Mouse (Mus musculus): Measurements from ENCODE around the gene Spata16. TPM values are rescaled to one million over a fixed set of nuclear protein-coding genes. Genes with fewer than 3 reads are reported as not detected.
A peak's percentile ranks its signal among the peaks of the same experiment; 100 is the strongest.

The Spata16 gene
- polyA plus RNA-seq, 1 experiment from 2014 or later = not detected

DNA sequence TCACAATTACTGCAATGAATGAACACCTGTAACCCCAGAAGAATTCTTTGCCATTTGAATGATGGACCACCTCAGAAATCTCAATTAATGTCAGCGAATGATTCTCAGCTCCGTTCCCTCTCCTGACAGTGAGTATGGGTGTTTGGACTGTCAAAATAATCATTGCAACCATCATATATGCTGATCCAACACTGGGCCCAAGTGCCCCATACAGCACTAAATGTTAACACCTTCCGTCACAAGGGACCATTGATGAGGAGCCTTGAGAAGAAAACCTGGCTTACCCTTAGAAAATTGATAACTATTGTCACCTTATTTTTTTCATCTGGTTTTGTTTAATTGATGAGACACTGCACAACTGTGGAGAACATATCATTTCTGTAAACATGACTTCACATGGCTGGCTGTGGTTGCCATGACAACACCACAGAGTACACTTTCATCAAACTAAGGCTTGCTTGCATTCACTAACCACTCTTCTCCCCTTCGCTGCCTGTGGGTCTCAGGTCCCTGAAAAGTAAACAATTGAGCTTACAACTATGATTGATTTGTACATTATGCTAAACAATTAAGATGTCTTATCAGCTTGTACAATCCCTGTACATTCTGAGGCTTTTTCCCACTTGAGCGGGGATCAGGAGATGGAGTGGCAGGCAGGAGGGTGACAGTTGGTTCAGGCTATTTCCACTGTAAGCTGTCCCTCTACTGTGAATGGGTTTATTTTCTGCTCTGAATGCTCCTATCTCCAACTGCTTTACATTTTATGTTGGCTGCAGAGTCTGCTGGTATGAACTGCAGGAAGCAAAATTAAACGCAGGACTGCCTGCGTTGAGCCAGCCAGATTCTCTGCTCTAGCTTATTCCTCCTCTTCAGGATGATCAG lies 189.8 kb downstream of the Spata16 start:
- H3K4me3 ChIP-seq (ENCODE audit: low read depth, low read length) = no peak overlapping the region
- DNase-seq = peak; percentile 24
- no peak overlapping the region for H3K4me2 ChIP-seq
- no peak; the same call in 1 of the 2 replicates for ATAC-seq (ENCODE audit: insufficient read depth)
- no peaks in the 10 kb centered on the region for H3K36me3 ChIP-seq (ENCODE audit: insufficient read depth)
- TF ChIP-seq CTCF (IDR thresholded peaks at IDR 0.05; ENCODE audit: low read depth) = no peak
- H3K27me3 ChIP-seq (ENCODE audit: insufficient read depth, low read length) = no peaks in the 10 kb centered on the region
- no peaks in the 10 kb centered on the region for H3K9me3 ChIP-seq (ENCODE audit: low read depth, low read length)
- no peak overlapping the region for H3K9ac ChIP-seq
- 46% methylated on average over 7 of the region's 7 CpGs for WGBS
- no peak overlapping the region for H3K27ac ChIP-seq (ENCODE audit: low read depth)
- no peaks in the 10 kb centered on the region for H3K4me1 ChIP-seq (ENCODE audit: insufficient read depth)

DNA sequence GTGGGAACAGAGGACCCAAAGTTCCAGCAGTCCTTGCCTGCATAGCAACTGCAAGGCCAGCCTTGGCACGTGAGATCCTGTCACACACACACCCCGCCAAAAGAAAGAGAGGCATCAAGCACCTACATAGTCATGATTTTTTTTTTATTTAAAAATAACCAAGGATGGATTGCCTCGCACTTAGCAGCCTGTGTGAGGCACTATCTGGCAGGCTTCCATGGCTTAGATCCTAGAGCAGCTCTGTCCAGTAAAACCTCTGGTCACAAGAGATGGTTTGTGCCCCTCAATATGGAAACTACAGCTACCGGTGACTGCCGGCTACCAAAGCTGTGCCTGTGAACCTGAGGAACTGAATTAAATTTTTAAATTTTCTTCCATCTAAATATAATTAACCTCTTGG lies 195.5 kb downstream of the Spata16 start:
- Histone ChIP-seq H3K27me3 (ENCODE audit: insufficient read depth, low read length) (no peaks in the 10 kb centered on the region), H3K4me3 (ENCODE audit: low read depth, low read length) (no peak overlapping the region), H3K4me2 (no peak overlapping the region), H3K9ac (no peak overlapping the region), H3K9me3 (ENCODE audit: low read depth, low read length) (no peaks in the 10 kb centered on the region), H3K27ac (ENCODE audit: low read depth) (no peak overlapping the region), H3K36me3 (ENCODE audit: insufficient read depth) (no peaks in the 10 kb centered on the region), H3K4me1 (ENCODE audit: insufficient read depth) (no peaks in the 10 kb centered on the region)
- DNase-seq (peak; percentile 40), ATAC-seq (ENCODE audit: insufficient read depth) (peak; percentile 54; the same call in 1 of the 2 replicates)
- WGBS = 66% methylated on average over 5 of the region's 5 CpGs
- no peak for TF ChIP-seq CTCF (IDR thresholded peaks at IDR 0.05; ENCODE audit: low read depth)

DNA sequence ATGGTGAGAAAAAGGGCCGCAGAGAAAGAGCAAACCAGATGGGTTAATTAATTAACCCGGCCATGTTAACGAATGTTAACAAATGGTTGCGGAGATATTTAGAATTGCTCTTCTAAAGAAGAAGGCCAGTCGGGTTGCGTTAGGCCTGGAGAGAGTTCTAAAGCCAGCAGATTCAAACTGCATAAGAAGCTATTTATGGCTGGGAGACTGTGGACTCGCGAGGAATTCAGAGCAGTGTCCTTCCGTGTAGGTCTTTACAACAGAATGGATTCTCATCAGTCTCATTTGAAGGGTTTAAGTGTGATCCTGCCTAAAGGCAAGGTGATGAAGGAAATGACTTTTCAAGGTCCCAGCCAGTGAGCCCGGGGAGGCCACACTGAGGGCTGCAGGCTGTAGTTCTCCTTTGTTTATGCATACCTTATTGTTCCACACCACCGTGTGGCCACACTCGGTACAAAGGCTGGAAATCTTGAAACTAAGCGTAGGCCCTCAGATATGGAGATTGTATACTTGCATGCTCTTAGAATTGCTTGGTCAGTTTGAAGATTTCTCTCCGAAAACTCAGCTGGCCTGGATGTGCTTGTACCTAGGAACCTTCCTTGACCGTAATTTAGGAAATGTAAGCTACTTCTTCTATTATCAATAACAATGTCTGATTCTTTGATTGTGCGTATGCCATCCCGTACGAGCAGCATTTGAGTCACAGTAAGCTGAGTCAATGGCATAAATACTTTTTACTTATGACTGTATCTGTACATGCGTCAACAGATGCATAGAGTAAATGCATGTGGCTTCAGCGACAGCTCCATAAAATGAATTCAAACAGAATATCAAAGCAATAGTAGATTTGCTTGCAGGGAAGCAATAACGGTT lies 197.0 kb downstream of the Spata16 start:
- ATAC-seq (ENCODE audit: insufficient read depth) = peak; percentile 82; the same call in 1 of the 2 replicates
- H3K9ac ChIP-seq = no peak overlapping the region

DNA sequence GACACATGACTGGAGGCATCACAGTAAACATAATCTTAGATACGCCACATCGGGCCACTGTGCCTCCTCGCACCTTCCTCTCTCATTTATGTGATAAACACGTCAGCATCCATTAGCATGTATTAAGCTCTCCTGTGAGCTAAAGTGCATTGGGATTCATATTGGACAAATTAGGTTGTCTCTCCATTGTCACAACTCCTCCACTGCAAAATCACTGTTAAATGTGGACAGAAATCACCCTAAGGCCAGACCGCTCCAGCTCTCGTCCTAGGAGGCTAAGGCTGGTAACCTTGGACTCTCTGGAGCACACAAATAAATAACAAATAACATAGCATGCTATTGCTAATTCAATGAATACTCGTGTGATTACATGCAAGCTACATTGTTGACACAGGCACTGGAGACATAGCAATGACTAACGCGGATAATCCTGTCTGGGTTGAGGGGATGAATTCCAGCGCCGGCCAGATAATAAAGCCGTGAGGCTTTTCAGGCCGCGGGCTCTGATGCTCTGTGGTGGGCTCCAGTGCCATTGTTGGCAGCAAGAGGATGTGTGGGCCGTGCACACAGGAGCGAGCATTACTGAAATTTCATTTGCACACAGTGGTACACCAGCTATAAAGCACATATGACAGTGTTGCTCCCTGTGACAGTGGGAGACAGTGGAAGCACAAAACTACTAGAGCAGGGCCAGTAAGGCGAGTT lies 197.8 kb downstream of the Spata16 start:
- DNase-seq (no peak), ATAC-seq (ENCODE audit: insufficient read depth) (no peak)
- no peaks in the 10 kb centered on the region for H3K4me1 ChIP-seq (ENCODE audit: insufficient read depth)
- no peaks in the 10 kb centered on the region for H3K27me3 ChIP-seq (ENCODE audit: insufficient read depth, low read length)
- 86% methylated on average over 17 of the region's 17 CpGs for WGBS
- H3K27ac ChIP-seq (ENCODE audit: low read depth) = no peak overlapping the region
- H3K9me3 ChIP-seq (ENCODE audit: low read depth, low read length) = no peaks in the 10 kb centered on the region
- no peaks in the 10 kb centered on the region for H3K36me3 ChIP-seq (ENCODE audit: insufficient read depth)
- no peak for TF ChIP-seq CTCF (IDR thresholded peaks at IDR 0.05; ENCODE audit: low read depth)
- H3K4me3 ChIP-seq (ENCODE audit: low read depth, low read length) = no peak overlapping the region
- H3K9ac ChIP-seq = no peak overlapping the region
- H3K4me2 ChIP-seq = no peak overlapping the region

More for the DNA sequence above, 197.0 kb downstream of the Spata16 start:
- Histone ChIP-seq H3K36me3 (ENCODE audit: insufficient read depth) (no peaks in the 10 kb centered on the region), H3K27me3 (ENCODE audit: insufficient read depth, low read length) (no peaks in the 10 kb centered on the region), H3K4me1 (ENCODE audit: insufficient read depth) (no peaks in the 10 kb centered on the region), H3K9me3 (ENCODE audit: low read depth, low read length) (no peaks in the 10 kb centered on the region), H3K4me2 (no peak overlapping the region), H3K4me3 (ENCODE audit: low read depth, low read length) (no peak overlapping the region), H3K27ac (ENCODE audit: low read depth) (no peak overlapping the region)
- 64% methylated on average over 21 of the region's 21 CpGs for WGBS
- peak; percentile 71 for DNase-seq
- TF ChIP-seq CTCF (IDR thresholded peaks at IDR 0.05; ENCODE audit: low read depth) = peak; percentile 69

DNA sequence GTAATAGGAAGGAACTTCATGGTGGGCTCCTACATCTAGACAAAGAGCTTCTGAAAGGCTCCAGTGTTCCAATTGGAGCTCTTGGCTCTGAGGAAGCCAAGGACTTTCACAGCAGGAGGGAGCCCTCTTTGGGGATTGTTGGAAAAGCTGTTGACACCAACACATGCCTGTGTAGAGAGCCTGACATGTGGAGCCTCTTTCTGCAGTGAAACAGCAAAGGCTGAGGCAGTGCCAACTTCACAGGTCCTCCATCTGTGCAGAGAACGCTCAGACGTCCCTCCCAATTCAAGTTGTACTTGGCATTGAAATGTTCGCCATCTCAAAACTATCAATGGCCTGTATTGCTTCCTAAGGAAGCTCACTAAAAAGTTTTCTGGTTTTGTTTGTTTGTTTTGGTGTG lies 207.6 kb downstream of the Spata16 start:
- no peak for DNase-seq
- Histone ChIP-seq H3K9ac (no peak overlapping the region), H3K27me3 (ENCODE audit: insufficient read depth, low read length) (no peaks in the 10 kb centered on the region), H3K36me3 (ENCODE audit: insufficient read depth) (no peaks in the 10 kb centered on the region), H3K27ac (ENCODE audit: low read depth) (no peak overlapping the region), H3K4me2 (no peak overlapping the region), H3K9me3 (ENCODE audit: low read depth, low read length) (no peaks in the 10 kb centered on the region; the same call in 1 of the 2 replicates), H3K4me1 (ENCODE audit: insufficient read depth) (no peaks in the 10 kb centered on the region), H3K4me3 (ENCODE audit: low read depth, low read length) (no peak overlapping the region)
- WGBS = 83% methylated on average over 3 of the region's 3 CpGs
- no peak for TF ChIP-seq CTCF (IDR thresholded peaks at IDR 0.05; ENCODE audit: low read depth)
- no peak for ATAC-seq (ENCODE audit: insufficient read depth)

DNA sequence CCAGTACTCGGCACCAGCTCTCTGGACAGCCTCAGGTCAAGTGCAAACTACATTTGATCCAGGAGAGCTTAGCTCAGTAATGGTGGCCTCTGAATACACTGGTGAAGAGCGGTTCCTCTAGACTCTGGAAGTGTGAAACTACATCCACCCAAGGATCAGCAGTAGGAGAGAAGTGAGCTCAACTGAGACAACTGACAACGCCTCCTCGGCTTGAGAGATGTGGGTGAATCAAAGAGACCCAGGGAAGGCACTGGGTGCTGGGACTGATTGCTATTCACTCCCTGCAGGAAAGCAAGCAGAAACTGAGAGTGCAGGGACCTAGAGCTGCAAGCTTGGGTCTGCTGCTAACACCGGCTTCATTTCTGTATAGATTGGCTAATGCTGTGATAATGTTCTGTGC lies 210.5 kb downstream of the Spata16 start:
- TF ChIP-seq CTCF (IDR thresholded peaks at IDR 0.05; ENCODE audit: low read depth) = no peak
- Histone ChIP-seq H3K27ac (ENCODE audit: low read depth) (no peak overlapping the region), H3K9me3 (ENCODE audit: low read depth, low read length) (no peaks in the 10 kb centered on the region; the same call in 1 of the 2 replicates), H3K36me3 (ENCODE audit: insufficient read depth) (no peaks in the 10 kb centered on the region), H3K9ac (no peak overlapping the region), H3K27me3 (ENCODE audit: insufficient read depth, low read length) (no peaks in the 10 kb centered on the region), H3K4me3 (ENCODE audit: low read depth, low read length) (no peak overlapping the region), H3K4me2 (no peak overlapping the region), H3K4me1 (ENCODE audit: insufficient read depth) (no peaks in the 10 kb centered on the region)
- 44% methylated on average over 5 of the region's 5 CpGs for WGBS
- DNase-seq (no peak), ATAC-seq (ENCODE audit: insufficient read depth) (no peak)
